14 mouse cellular contexts compared by ENCODE assay signal in genomic region chr10:75173056-75173455, GRCm38 (mm10). TPM values are rescaled to one million over a fixed set of nuclear protein-coding genes. Genes with fewer than 3 reads are reported as not detected.
DNase-seq lines count a peak whose midpoint lies in the region; ATAC-seq lines count a peak whose summit lies in the region.
"Had no signal": no experiment of that assay in that cellular context is flagged by ENCODE, and none has a peak within 500 bp of the region (broad histone marks: within the 10 kb centered on the region; RNA-seq: fewer than 3 reads in every experiment).

No protein-coding gene starts in this region.

- H3K4me3 ChIP-seq in kidney, embryonic 14.5 days (ENCODE audit: low read length) = no peak overlapping the region
- H3K4me3 ChIP-seq: embryonic facial prominence, embryonic 12.5 days; hindbrain, embryonic 15.5 days; midbrain, embryonic 10.5 days; neural tube, embryonic 12.5 days had no signal

- no peaks in the 10 kb centered on the region for H3K4me1 ChIP-seq in kidney, embryonic 14.5 days (ENCODE audit: control insufficient read depth, insufficient read depth, low read length)
- H3K4me1 ChIP-seq: embryonic facial prominence, embryonic 12.5 days; hindbrain, embryonic 15.5 days; midbrain, embryonic 10.5 days; neural tube, embryonic 12.5 days had no signal

- ATAC-seq in kidney, embryonic 14.5 days (ENCODE audit: low FRiP score, low TSS enrichment) = peak; percentile 68
- no peak for ATAC-seq in erythroblast, adult 5-6 weeks (replicated peaks; ENCODE audit: low FRiP score, poor library complexity, severe bottlenecking)

- WGBS in kidney, embryonic 14.5 days = 39% methylated on average over 8 of the region's 8 CpGs

- no peaks in the 10 kb centered on the region for H3K27me3 ChIP-seq in kidney, embryonic 14.5 days (ENCODE audit: control insufficient read depth, insufficient read depth, low read length)
- H3K27me3 ChIP-seq: embryonic facial prominence, embryonic 12.5 days; hindbrain, embryonic 15.5 days; neural tube, embryonic 12.5 days had no signal

- H3K9ac ChIP-seq in kidney, embryonic 14.5 days (ENCODE audit: low read depth, low read length) = no peak overlapping the region
- H3K9ac ChIP-seq: embryonic facial prominence, embryonic 12.5 days; hindbrain, embryonic 15.5 days; neural tube, embryonic 12.5 days had no signal

- H3K4me2 ChIP-seq in kidney, embryonic 14.5 days (replicated peaks; ENCODE audit: low read depth, low read length) = no peak overlapping the region
- H3K4me2 ChIP-seq: embryonic facial prominence, embryonic 12.5 days; hindbrain, embryonic 15.5 days; neural tube, embryonic 12.5 days had no signal

- DNase-seq in heart, adult 11 months = peak; percentile 88
- DNase-seq in heart, adult 9 months (ENCODE audit: low spot score in 2 of 2) = no peak
- no peak for DNase-seq in kidney, adult 11 months
- peak; percentile 13 for DNase-seq in urinary bladder, adult 2 months (ENCODE audit: low spot score)
- no peak for DNase-seq in urinary bladder, postnatal 36 days (ENCODE audit: low spot score in 2 of 2)
- no peak for DNase-seq in right cerebral cortex, postnatal 4 days
- DNase-seq: cerebellum, adult 9-11 months; liver had no signal

- H3K9me3 ChIP-seq in kidney, embryonic 14.5 days (ENCODE audit: control insufficient read depth, low read length) = no peaks in the 10 kb centered on the region
- H3K9me3 ChIP-seq: embryonic facial prominence, embryonic 12.5 days; hindbrain, embryonic 15.5 days; midbrain, embryonic 10.5 days; neural tube, embryonic 12.5 days had no signal

- H3K27ac ChIP-seq in kidney, embryonic 14.5 days (ENCODE audit: low read depth, low read length) = peak overlapping the region; percentile 37; the same call in 1 of the 2 replicates
- H3K27ac ChIP-seq: embryonic facial prominence, embryonic 12.5 days; hindbrain, embryonic 15.5 days; midbrain, embryonic 10.5 days; neural tube, embryonic 12.5 days had no signal

- peaks cover 42% of the 10 kb centered on the region for H3K36me3 ChIP-seq in kidney, embryonic 14.5 days (ENCODE audit: control insufficient read depth, insufficient read depth, low read length)

RNA-seq across cellular contexts. Expression of gene Specc1l, which starts 38.8 kb away (rescaled TPM):
- 17.2 and 27.6 TPM in 2 replicates for polyA plus RNA-seq in kidney, embryonic 14.5 days (2014; fragmentation: Nextera tagmentation; extraction: Ambion mirVana)
- polyA plus RNA-seq in urinary bladder, adult 2 months (2012; rRNA removed) = 23.5 and 33.1 TPM in 2 replicates
- 14.2 and 22.1 TPM in 2 replicates for total RNA-seq in erythroblast, adult 5-6 weeks (2015; ENCODE audit: low replicate concordance)
- 9.8 and 11.4 TPM in 2 replicates for total RNA-seq in erythroblast, adult 5-6 weeks (2017; ENCODE audit: low replicate concordance)

Comparison
In these comparisons a context has a peak if more than half of its experiments do, and no peak if none do; other contexts are left out.
1. DNase-seq: peak in heart, adult 11 months (single experiment) and urinary bladder, adult 2 months (single experiment); none in heart, adult 9 months (0 of 2), kidney, adult 11 months (single experiment), urinary bladder, postnatal 36 days (0 of 2) and right cerebral cortex, postnatal 4 days (single experiment).